In the genomic region with DNA sequence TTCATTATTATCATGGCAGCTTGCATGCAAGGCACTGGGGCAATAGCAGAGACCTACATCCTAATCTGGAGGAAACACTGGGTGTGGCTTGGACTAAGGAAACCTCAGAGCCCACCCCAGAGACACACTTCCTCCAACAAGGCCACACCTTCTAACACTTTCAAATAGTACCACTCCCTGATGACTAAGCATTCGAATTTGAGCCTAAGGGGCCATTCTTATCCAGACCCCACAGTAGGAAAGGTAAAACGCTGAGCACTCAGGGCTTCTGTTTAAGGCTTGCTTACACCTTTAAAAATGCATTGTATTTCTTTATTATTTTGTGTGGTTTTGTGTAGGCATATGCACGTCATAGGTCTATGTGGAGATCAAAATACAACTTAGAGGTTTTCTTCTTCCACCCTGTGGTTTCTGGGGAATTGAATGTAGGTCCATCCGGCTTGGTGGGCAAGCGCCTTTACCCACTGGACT, we compare ENCODE assay signal across 10 mouse cellular contexts.
DNase-seq lines count a peak whose midpoint lies in the region; ATAC-seq and TF ChIP-seq lines count a peak whose summit lies in the region.
"Had no signal": no experiment of that assay in that cellular context is flagged by ENCODE, and none has a peak within 500 bp of the region (broad histone marks: within the 10 kb centered on the region; RNA-seq: fewer than 3 reads in every experiment).

No protein-coding gene starts in this region.

- no peaks in the 10 kb centered on the region for H3K9me3 ChIP-seq in liver, postnatal 0 days (ENCODE audit: low read length)

- peak; percentile 81 for TF ChIP-seq EP300 in liver, postnatal 0 days (IDR thresholded peaks at IDR 0.05; ENCODE audit: low read depth)

- peak; percentile 79 to 82 for DNase-seq in spleen, postnatal 36 days (ENCODE audit: low spot score in 2 of 2)
- DNase-seq in spleen, adult 12 weeks (ENCODE audit: low spot score): no peak
- DNase-seq in liver, postnatal 0 days: peak; percentile 50
- DNase-seq in right cerebral cortex, adult 18-20 months: no peak
- DNase-seq in left cerebral cortex, adult 18-20 months (ENCODE audit: low spot score in 2 of 2): no peak
- DNase-seq in cerebellum, adult 11 months: no peak
- no peak for DNase-seq in layer of hippocampus, adult 9-10 months (ENCODE audit: low spot score)
- DNase-seq: right cerebral cortex, postnatal 4 days had no signal

- no peak overlapping the region for H3K9ac ChIP-seq in liver, postnatal 0 days (replicated peaks)

- ATAC-seq in liver, postnatal 0 days: peak; percentile 83

- no peaks in the 10 kb centered on the region for H3K27me3 ChIP-seq in liver, postnatal 0 days (ENCODE audit: insufficient read depth, low read length)

- H3K4me3 ChIP-seq in cortical plate, adult 2 months (ENCODE audit: insufficient read depth, low read length): no peak overlapping the region
- H3K4me3 ChIP-seq in liver, postnatal 0 days (ENCODE audit: low read depth, low read length): no peak overlapping the region

- no peak for TF ChIP-seq CTCF in cortical plate, adult 2 months (IDR thresholded peaks at IDR 0.05; ENCODE audit: extremely low read depth, insufficient read depth, low read length)
- TF ChIP-seq CTCF in liver, postnatal 0 days (IDR thresholded peaks at IDR 0.05; ENCODE audit: low read depth): no peak

- 37% methylated on average over 5 of the region's 5 CpGs for WGBS in liver, postnatal 0 days (ENCODE audit: insufficient replicate concordance)

- peak overlapping the region; percentile 38 for H3K4me2 ChIP-seq in liver, postnatal 0 days (ENCODE audit: low read depth, low read length)

- peaks cover 5% of the 10 kb centered on the region; the same call in 1 of the 2 replicates for H3K4me1 ChIP-seq in cortical plate, adult 2 months (ENCODE audit: control insufficient read depth, insufficient read depth, low read length)
- peaks cover 29% of the 10 kb centered on the region for H3K4me1 ChIP-seq in liver, postnatal 0 days (ENCODE audit: insufficient read depth)

- TF ChIP-seq POLR2A in cortical plate, adult 2 months (IDR thresholded peaks at IDR 0.05; ENCODE audit: extremely low read depth, insufficient read depth, low read length): no peak

- 0 out of 2 replicates have a peak overlapping the region, but pooled peaks have one; percentile 38 for H3K27ac ChIP-seq in cortical plate, adult 2 months (ENCODE audit: insufficient read depth, low read length)
- H3K27ac ChIP-seq in liver, postnatal 0 days (ENCODE audit: low read depth): peak overlapping the region; percentile 63
- H3K27ac ChIP-seq: kidney, postnatal 0 days had no signal

- H3K36me3 ChIP-seq in liver, postnatal 0 days (replicated peaks; ENCODE audit: insufficient read depth, low read length): 0 out of 2 replicates have a peak, but pooled peaks cover 2% of the 10 kb centered on the region

Comparison
In these comparisons a context has a peak if more than half of its experiments do, and no peak if none do; other contexts are left out.
1. DNase-seq: peak in spleen, postnatal 36 days (2 of 2) and liver, postnatal 0 days (single experiment); none in spleen, adult 12 weeks (single experiment), right cerebral cortex, adult 18-20 months (single experiment), left cerebral cortex, adult 18-20 months (0 of 2), cerebellum, adult 11 months (single experiment) and layer of hippocampus, adult 9-10 months (single experiment).